Mouse (Mus musculus): ENCODE results near the gene Esd.

Esd gene

GRCm38 (mm10) chr14:74794931-74795330 lies 62.8 kb downstream of the Esd start:
- no peak for DNase-seq (ENCODE audit: low spot score)

GRCm38 (mm10) chr14:74797386-74798062 lies 65.4 kb downstream of the Esd start:
- DNase-seq (ENCODE audit: low spot score) = no peak

GRCm38 (mm10) chr14:74798063-74798890 lies 66.2 kb downstream of the Esd start:
- no peak for DNase-seq (ENCODE audit: low spot score)
